Mouse (Mus musculus): ENCODE results near the gene Frmd5. TPM values are rescaled to one million over a fixed set of nuclear protein-coding genes. Genes with fewer than 3 reads are reported as not detected.

The Frmd5 gene
- total and polyA plus RNA-seq, 2 experiments from 2014 or later: 14.6 to 39.7 TPM

DNA sequence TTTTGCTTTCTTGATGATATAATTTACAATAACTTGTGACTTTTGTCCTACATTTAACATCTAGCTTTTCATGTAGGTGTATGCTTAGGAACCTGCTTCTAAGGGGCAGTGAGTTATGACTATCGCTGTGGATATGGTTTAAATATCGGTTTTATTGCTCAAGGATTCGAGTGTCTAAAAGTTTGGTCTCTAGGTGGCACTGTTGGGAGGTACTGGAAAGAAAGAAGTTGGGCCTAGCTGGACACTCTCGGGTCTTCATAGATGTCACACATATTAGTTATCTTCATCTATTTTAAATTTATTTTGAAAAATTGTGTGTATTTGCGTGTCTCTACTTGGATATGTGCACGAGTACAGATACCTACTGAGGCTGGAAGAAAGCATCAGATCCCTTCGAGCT is 127.2 kb downstream of the Frmd5 start:
- H3K27me3 ChIP-seq (ENCODE audit: insufficient read depth, low read length): no peaks in the 10 kb centered on the region
- 85% methylated on average over 7 of the region's 7 CpGs for WGBS
- peak; percentile 36 for DNase-seq (ENCODE audit: low spot score)

DNA sequence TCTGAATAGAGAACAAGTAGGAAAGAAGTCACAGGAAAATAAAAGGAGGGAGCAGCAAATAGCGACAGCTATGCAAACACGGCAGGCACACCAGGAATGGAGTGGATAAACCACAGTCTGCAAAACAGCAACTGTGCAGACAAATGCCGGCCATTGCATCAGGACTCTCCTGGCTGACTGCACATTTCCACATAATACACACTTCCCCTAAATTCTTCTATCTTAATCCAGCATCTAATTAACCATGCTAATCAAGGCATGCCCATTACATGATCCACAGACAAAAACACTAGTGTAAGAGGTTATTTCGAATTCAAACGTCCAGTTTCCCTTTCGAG is 129.3 kb downstream of the Frmd5 start:
- no peaks in the 10 kb centered on the region for H3K9me3 ChIP-seq (ENCODE audit: low read length)
- no peak for TF ChIP-seq CTCF (IDR thresholded peaks at IDR 0.05; ENCODE audit: low read depth)
- DNase-seq (ENCODE audit: low spot score): no peak
- H3K4me1 ChIP-seq (ENCODE audit: insufficient read depth, low read length): peaks cover 6% of the 10 kb centered on the region; the same call in 1 of the 2 replicates
- ATAC-seq: no peak
- H3K27me3 ChIP-seq (ENCODE audit: insufficient read depth, low read length): no peaks in the 10 kb centered on the region
- H3K27ac ChIP-seq: peak overlapping the region; percentile 9; the same call in 1 of the 2 replicates
- no peaks in the 10 kb centered on the region for H3K36me3 ChIP-seq (ENCODE audit: insufficient read depth, low read length)
- no peak overlapping the region for H3K4me2 ChIP-seq (ENCODE audit: low read depth, low read length)
- 34% methylated on average over 6 of the region's 6 CpGs for WGBS
- no peak overlapping the region for H3K4me3 ChIP-seq (ENCODE audit: low read length)
- H3K9ac ChIP-seq (replicated peaks; ENCODE audit: low read length): no peak overlapping the region; the same call in 1 of the 2 replicates

More for the DNA sequence above, 127.2 kb downstream of the Frmd5 start:
- Histone ChIP-seq H3K9ac (replicated peaks; ENCODE audit: low read length) (no peak overlapping the region), H3K36me3 (ENCODE audit: insufficient read depth, low read length) (no peaks in the 10 kb centered on the region), H3K4me2 (ENCODE audit: low read depth, low read length) (no peak overlapping the region), H3K9me3 (ENCODE audit: low read length) (no peaks in the 10 kb centered on the region), H3K4me3 (ENCODE audit: low read length) (no peak overlapping the region), H3K27ac (no peak overlapping the region), H3K4me1 (ENCODE audit: insufficient read depth, low read length) (peaks cover 6% of the 10 kb centered on the region; the same call in 1 of the 2 replicates)
- peak; percentile 44 for TF ChIP-seq CTCF (IDR thresholded peaks at IDR 0.05; ENCODE audit: low read depth)
- ATAC-seq: no peak

DNA sequence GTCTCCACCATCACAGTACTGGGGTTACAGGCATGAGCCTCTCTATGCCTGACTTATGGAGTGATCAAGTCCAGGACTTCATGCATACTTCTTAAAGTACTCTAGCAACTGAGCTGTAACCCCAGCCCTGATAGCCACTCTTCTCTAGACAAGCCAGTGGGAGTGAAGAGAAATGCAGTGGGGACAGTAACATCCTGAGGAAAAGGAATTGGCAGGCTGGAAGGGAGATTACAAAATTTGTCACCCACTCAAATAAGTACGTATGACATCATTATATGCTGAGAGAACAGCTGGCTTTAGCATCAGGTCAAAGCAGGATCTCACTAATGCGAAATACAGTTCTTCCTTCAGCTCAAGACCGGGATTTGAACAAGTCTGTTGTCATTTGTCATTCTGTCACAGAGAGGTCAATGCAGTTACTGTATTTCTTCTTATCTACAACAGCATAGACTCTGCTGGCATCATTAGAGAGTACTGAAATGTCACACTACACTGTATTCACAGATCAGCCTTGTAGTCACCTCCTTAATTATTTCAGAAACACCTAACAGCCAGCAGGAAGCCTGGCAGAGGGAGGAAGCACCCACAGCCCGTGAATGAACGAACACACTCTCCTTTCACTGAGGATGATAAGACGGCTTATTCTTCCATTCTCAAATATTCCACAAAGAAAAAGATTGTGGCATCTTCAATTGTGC is 129.8 kb downstream of the Frmd5 start:
- no peaks in the 10 kb centered on the region for H3K9me3 ChIP-seq (ENCODE audit: low read length)
- no peak for DNase-seq (ENCODE audit: low spot score)
- 52% methylated on average over 6 of the region's 6 CpGs for WGBS
- TF ChIP-seq CTCF (IDR thresholded peaks at IDR 0.05; ENCODE audit: low read depth): no peak
- H3K27ac ChIP-seq: peak overlapping the region; percentile 9; the same call in 1 of the 2 replicates
- H3K4me1 ChIP-seq (ENCODE audit: insufficient read depth, low read length): peaks cover 6% of the 10 kb centered on the region; the same call in 1 of the 2 replicates
- no peak overlapping the region; the same call in 1 of the 2 replicates for H3K9ac ChIP-seq (replicated peaks; ENCODE audit: low read length)
- no peaks in the 10 kb centered on the region for H3K27me3 ChIP-seq (ENCODE audit: insufficient read depth, low read length)
- H3K36me3 ChIP-seq (ENCODE audit: insufficient read depth, low read length): no peaks in the 10 kb centered on the region
- no peak overlapping the region for H3K4me2 ChIP-seq (ENCODE audit: low read depth, low read length)
- ATAC-seq: peak; percentile 10; the same call in 1 of the 2 replicates
- H3K4me3 ChIP-seq (ENCODE audit: low read length): no peak overlapping the region

DNA sequence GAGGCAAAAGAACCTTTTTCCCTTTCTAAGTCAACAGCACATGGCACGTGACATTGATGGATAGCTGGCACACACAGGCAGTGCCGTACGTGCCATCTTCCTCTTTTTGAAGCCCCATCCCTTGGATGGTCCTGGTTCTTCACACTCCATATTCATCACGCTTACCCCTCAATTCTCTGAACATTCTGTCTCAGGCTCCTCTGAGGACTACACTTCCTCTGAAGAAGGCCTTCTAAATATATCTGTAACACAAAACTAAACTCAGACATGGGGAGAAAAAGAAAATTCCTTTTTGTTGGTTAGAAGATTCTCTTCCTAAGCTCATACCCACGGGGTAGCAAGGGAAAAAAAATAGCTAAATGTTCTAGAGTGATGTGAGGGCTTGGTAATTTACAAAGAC is 131.0 kb downstream of the Frmd5 start:
- ATAC-seq (no peak), DNase-seq (ENCODE audit: low spot score) (no peak)
- no peak overlapping the region for H3K27ac ChIP-seq
- H3K9ac ChIP-seq (replicated peaks; ENCODE audit: low read length): no peak overlapping the region
- H3K36me3 ChIP-seq (ENCODE audit: insufficient read depth, low read length): no peaks in the 10 kb centered on the region
- 82% methylated on average over 5 of the region's 5 CpGs for WGBS
- no peaks in the 10 kb centered on the region for H3K9me3 ChIP-seq (ENCODE audit: low read length)
- no peaks in the 10 kb centered on the region for H3K27me3 ChIP-seq (ENCODE audit: insufficient read depth, low read length)
- no peak for TF ChIP-seq CTCF (IDR thresholded peaks at IDR 0.05; ENCODE audit: low read depth)
- H3K4me1 ChIP-seq (ENCODE audit: insufficient read depth, low read length): peaks cover 6% of the 10 kb centered on the region; the same call in 1 of the 2 replicates
- no peak overlapping the region for H3K4me2 ChIP-seq (ENCODE audit: low read depth, low read length)
- no peak overlapping the region for H3K4me3 ChIP-seq (ENCODE audit: low read length)

- Histone ChIP-seq H3K9me3 (ENCODE audit: low read length) (no peaks in the 10 kb centered on the region), H3K9ac (replicated peaks; ENCODE audit: low read length) (no peak overlapping the region), H3K27me3 (ENCODE audit: insufficient read depth, low read length) (no peaks in the 10 kb centered on the region), H3K27ac (no peak overlapping the region), H3K4me2 (ENCODE audit: low read depth, low read length) (no peak overlapping the region), H3K4me3 (ENCODE audit: low read length) (no peak overlapping the region), H3K4me1 (ENCODE audit: insufficient read depth, low read length) (peaks cover 6% of the 10 kb centered on the region; the same call in 1 of the 2 replicates), H3K36me3 (ENCODE audit: insufficient read depth, low read length) (no peaks in the 10 kb centered on the region)
- 91% methylated on average over 3 of the region's 3 CpGs for WGBS
- DNase-seq (ENCODE audit: low spot score) (no peak), ATAC-seq (no peak)
- no peak for TF ChIP-seq CTCF (IDR thresholded peaks at IDR 0.05; ENCODE audit: low read depth)
Observed at GRCm38 (mm10) chr2:121675136-121675535, 131.8 kb downstream of the Frmd5 start.

DNA sequence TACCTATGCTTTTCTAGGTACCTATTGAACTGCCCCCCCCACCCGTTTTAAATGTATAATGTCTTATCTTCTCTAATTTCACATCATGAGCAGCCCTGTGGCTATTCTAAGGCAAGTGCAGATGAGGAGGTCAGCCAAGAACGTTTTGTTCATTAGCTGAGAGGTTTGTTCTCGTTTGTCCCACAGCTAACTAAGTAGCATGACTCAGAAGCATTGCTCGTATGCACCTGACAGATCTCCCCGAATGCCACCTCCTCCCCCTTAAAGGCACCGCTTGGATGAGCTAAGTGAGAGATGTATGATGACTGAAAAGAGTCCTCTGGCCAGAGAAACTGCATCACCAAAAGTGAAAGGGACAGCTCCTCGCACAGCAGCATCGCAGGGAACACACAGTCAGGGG is 132.7 kb downstream of the Frmd5 start:
- no peaks in the 10 kb centered on the region for H3K9me3 ChIP-seq (ENCODE audit: low read length)
- no peak overlapping the region for H3K9ac ChIP-seq (replicated peaks; ENCODE audit: low read length)
- H3K27me3 ChIP-seq (ENCODE audit: insufficient read depth, low read length): no peaks in the 10 kb centered on the region
- TF ChIP-seq CTCF (IDR thresholded peaks at IDR 0.05; ENCODE audit: low read depth): no peak
- H3K27ac ChIP-seq: no peak overlapping the region
- no peaks in the 10 kb centered on the region for H3K36me3 ChIP-seq (ENCODE audit: insufficient read depth, low read length)
- no peak overlapping the region for H3K4me3 ChIP-seq (ENCODE audit: low read length)
- 61% methylated on average over 8 of the region's 8 CpGs for WGBS
- ATAC-seq (no peak), DNase-seq (ENCODE audit: low spot score) (no peak)
- H3K4me1 ChIP-seq (ENCODE audit: insufficient read depth, low read length): peaks cover 6% of the 10 kb centered on the region; the same call in 1 of the 2 replicates
- H3K4me2 ChIP-seq (ENCODE audit: low read depth, low read length): no peak overlapping the region

DNA sequence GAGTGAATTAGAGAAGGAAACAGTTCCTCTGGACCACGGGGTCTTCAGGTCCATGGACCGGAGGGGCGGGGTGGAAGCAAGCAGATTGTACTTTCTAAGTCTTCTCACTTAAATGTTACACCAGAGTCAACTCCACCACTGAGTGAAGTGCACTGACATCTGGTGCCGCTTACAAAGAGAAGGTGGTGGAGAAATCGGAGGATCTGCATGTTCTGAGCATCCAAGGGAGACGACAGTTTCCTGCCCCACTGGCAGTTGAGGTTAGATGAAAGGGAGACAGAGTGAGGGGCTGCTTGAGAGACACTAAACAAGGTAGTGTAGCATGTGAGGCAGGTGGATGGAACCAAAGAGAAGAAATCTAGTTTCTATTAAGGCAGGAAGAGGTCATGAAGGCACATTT is 137.0 kb downstream of the Frmd5 start:
- Histone ChIP-seq H3K4me3 (ENCODE audit: low read length) (no peak overlapping the region), H3K9me3 (ENCODE audit: low read length) (no peaks in the 10 kb centered on the region), H3K27me3 (ENCODE audit: insufficient read depth, low read length) (no peaks in the 10 kb centered on the region), H3K4me2 (ENCODE audit: low read depth, low read length) (no peak overlapping the region), H3K36me3 (ENCODE audit: insufficient read depth, low read length) (no peaks in the 10 kb centered on the region), H3K9ac (replicated peaks; ENCODE audit: low read length) (no peak overlapping the region), H3K27ac (no peak overlapping the region), H3K4me1 (ENCODE audit: insufficient read depth, low read length) (no peaks in the 10 kb centered on the region)
- no peak for DNase-seq (ENCODE audit: low spot score)
- no peak for TF ChIP-seq CTCF (IDR thresholded peaks at IDR 0.05; ENCODE audit: low read depth)
- WGBS: 87% methylated on average over 6 of the region's 6 CpGs
- ATAC-seq: no peak

Measured in hindbrain, postnatal 0 days (tissue).